Mouse (Mus musculus) spleen, adult 2 months (tissue): Measurements from ENCODE around the gene Abca12.

ENCODE experiments used
- CTCF ChIP-seq: fragments of 200-500 bp; IDR thresholded peaks from 2 replicates; pipeline ENCODE4 v1.5.1; 2011; ENCODE audit warnings: mild to moderate bottlenecking, inconsistent platforms; ENCODE audit not compliant: insufficient read depth, insufficient read length, insufficient replicate concordance; ENCODE audit errors: extremely low read depth
- POLR2A ChIP-seq: fragments of 200-500 bp; IDR thresholded peaks from 2 replicates; pipeline ENCODE4 v1.6.1; 2011; ENCODE audit warnings: low read depth, low read length, inconsistent platforms

- TF ChIP-seq CTCF (no peak), POLR2A (no peak)
Observed at GRCm38 (mm10) chr1:71296585-71296984, 118.1 kb downstream of the Abca12 start.
